Mouse (Mus musculus) intestine, embryonic 15.5 days (tissue): ENCODE measurements around the gene Ticam1. TPM values are rescaled to one million over a fixed set of nuclear protein-coding genes. Genes with fewer than 3 reads are reported as not detected.

Experiments used
- ATAC-seq: fragments of 200-750 bp; cut with Nextera tagmentation; 2 replicates; pipeline ENCODE4 v1.8.0; 2017; ENCODE audit warnings: moderate TSS enrichment, moderate library complexity
- H3K27ac ChIP-seq: fragments of 300-500 bp; sonication (generic); 2 replicates; pipeline ENCODE4 v1.5.1; 2015; ENCODE audit warnings: mild to moderate bottlenecking, inconsistent platforms
- H3K27me3 ChIP-seq: fragments of 300-500 bp; sonication (generic); replicated peaks from 2 replicates; pipeline ENCODE4 v1.6.1; 2015; ENCODE audit warnings: inconsistent platforms
- H3K36me3 ChIP-seq: fragments of 300-500 bp; sonication (generic); 2 replicates; pipeline ENCODE4 v1.6.1; 2015; ENCODE audit warnings: inconsistent platforms
- H3K4me1 ChIP-seq: fragments of 300-500 bp; sonication (generic); replicated peaks from 2 replicates; pipeline ENCODE4 v1.6.1; 2015; ENCODE audit warnings: inconsistent platforms
- H3K4me2 ChIP-seq: fragments of 300-500 bp; sonication (generic); replicated peaks from 2 replicates; pipeline ENCODE4 v1.6.1; 2015; ENCODE audit warnings: mild to moderate bottlenecking, inconsistent platforms
- H3K4me3 ChIP-seq: fragments of 300-500 bp; sonication (generic); replicated peaks from 2 replicates; pipeline ENCODE4 v1.5.1; 2015; ENCODE audit warnings: inconsistent platforms
- H3K9ac ChIP-seq: fragments of 300-500 bp; sonication (generic); 2 replicates; pipeline ENCODE4 v1.6.1; 2015; ENCODE audit warnings: inconsistent platforms
- H3K9me3 ChIP-seq: fragments of 300-500 bp; sonication (generic); 2 replicates; pipeline ENCODE4 v1.6.1; 2016; ENCODE audit warnings: inconsistent platforms
- WGBS: fragments of 180-500 bp; shearing (Covaris S2); methylation state at CpG from one replicate; pipeline ENCODE4 v1.1.7; 2015; 5-methylcytosine and 5-hydroxymethylcytosine counted together
- polyA plus RNA-seq: library from polyadenylated mRNA; unstranded; fragments of >200 nt; fragmentation: Nextera tagmentation; extraction: Ambion mirVana; gene quantifications from 2 replicates; pipeline ENCODE4 v1.2.1, GENCODE M21; 2015

Ticam1 gene
- polyA plus RNA-seq, 1 experiment from 2014 or later: 11.3 TPM

DNA sequence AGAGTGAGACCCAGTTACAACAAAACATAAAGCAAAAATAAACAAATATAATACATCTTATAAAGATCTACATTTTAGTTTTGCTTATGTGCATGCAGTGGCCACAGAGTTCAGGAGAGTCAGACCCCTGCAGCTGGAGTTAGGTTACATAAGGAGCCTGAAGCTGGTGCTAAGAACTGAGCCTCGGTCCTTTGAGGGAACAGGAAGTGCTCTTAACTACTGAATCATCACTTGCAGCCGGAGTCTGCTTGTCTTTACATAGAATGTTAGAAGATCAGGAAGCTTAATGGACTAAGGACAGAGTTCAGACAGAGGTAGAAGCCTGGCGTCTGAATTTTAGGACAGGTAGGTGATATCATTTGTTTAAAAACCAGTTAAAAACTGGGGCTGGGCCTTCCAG is 12.3 kb upstream of the Ticam1 start:
- peak overlapping the region; percentile 95 for H3K27ac ChIP-seq
- H3K4me1 ChIP-seq: peaks cover 37% of the 10 kb centered on the region
- peak overlapping the region; percentile 51 for H3K4me3 ChIP-seq
- ATAC-seq: no peak
- H3K36me3 ChIP-seq: peaks cover 28% of the 10 kb centered on the region
- H3K9me3 ChIP-seq: no peaks in the 10 kb centered on the region
- H3K4me2 ChIP-seq: peak overlapping the region; percentile 79
- no peaks in the 10 kb centered on the region for H3K27me3 ChIP-seq
- H3K9ac ChIP-seq: peak overlapping the region; percentile 62; the same call in 1 of the 2 replicates
- 23% methylated on average over 3 of the region's 3 CpGs for WGBS

GRCm38 (mm10) chr17:56287830-56288229 is 11.2 kb upstream of the Ticam1 start:
- H3K4me3 ChIP-seq: peak overlapping the region; percentile 29
- no peaks in the 10 kb centered on the region for H3K27me3 ChIP-seq
- H3K9me3 ChIP-seq: no peaks in the 10 kb centered on the region
- peak overlapping the region; percentile 79 for H3K4me2 ChIP-seq
- 43% methylated on average over 3 of the region's 3 CpGs for WGBS
- peak overlapping the region; percentile 95 for H3K27ac ChIP-seq
- peaks cover 35% of the 10 kb centered on the region for H3K36me3 ChIP-seq
- peak overlapping the region; percentile 47; the same call in 1 of the 2 replicates for H3K9ac ChIP-seq
- peak; percentile 69 for ATAC-seq
- H3K4me1 ChIP-seq: peaks cover 37% of the 10 kb centered on the region

- H3K36me3 ChIP-seq: peaks cover 43% of the 10 kb centered on the region
- H3K9me3 ChIP-seq: no peaks in the 10 kb centered on the region
- peaks cover 37% of the 10 kb centered on the region for H3K4me1 ChIP-seq
- H3K27me3 ChIP-seq: no peaks in the 10 kb centered on the region
- ATAC-seq: no peak
- H3K9ac ChIP-seq: no peak overlapping the region
- H3K4me2 ChIP-seq: 0 out of 2 replicates have a peak overlapping the region, but pooled peaks have one; percentile 4
- H3K4me3 ChIP-seq: no peak overlapping the region
- WGBS: 96% methylated on average over 11 of the region's 11 CpGs
- H3K27ac ChIP-seq: no peak overlapping the region
These were observed 9.4 kb upstream of the Ticam1 start for GRCm38 (mm10) chr17:56285995-56286394.

- Histone ChIP-seq H3K27me3 (no peaks in the 10 kb centered on the region), H3K36me3 (peaks cover 52% of the 10 kb centered on the region), H3K27ac (no peak overlapping the region), H3K4me2 (no peak overlapping the region), H3K4me1 (peaks cover 26% of the 10 kb centered on the region), H3K4me3 (no peak overlapping the region), H3K9me3 (no peaks in the 10 kb centered on the region), H3K9ac (no peak overlapping the region)
- ATAC-seq: no peak
- WGBS: 92% methylated on average over 8 of the region's 8 CpGs
These were observed 6.7 kb upstream of the Ticam1 start for GRCm38 (mm10) chr17:56283316-56283715.

DNA sequence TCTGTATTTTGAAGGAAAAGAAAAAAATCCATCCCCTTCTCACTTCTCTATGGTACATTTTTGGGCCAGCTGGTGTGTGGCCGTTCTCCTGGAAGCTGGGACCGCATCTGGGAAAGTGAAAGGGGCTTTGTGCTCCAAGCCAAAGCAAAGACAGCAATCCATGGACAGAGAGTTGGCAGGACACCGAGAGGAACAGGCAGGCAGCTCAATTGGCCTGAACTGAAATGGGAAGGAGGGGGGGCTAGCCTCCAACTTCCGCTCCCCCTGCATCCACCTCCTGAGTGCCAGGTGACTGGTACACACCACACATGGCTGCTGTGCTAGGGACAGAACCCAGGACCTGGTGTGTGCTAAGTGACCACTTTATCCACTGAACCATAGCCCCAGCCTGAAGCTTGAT is 6.2 kb upstream of the Ticam1 start:
- H3K4me1 ChIP-seq: peaks cover 26% of the 10 kb centered on the region
- no peak for ATAC-seq
- H3K4me3 ChIP-seq: no peak overlapping the region
- H3K4me2 ChIP-seq: no peak overlapping the region
- H3K36me3 ChIP-seq: peaks cover 52% of the 10 kb centered on the region
- H3K27ac ChIP-seq: no peak overlapping the region
- H3K27me3 ChIP-seq: no peaks in the 10 kb centered on the region
- no peak overlapping the region for H3K9ac ChIP-seq
- WGBS: 81% methylated on average over 4 of the region's 4 CpGs
- H3K9me3 ChIP-seq: no peaks in the 10 kb centered on the region

DNA sequence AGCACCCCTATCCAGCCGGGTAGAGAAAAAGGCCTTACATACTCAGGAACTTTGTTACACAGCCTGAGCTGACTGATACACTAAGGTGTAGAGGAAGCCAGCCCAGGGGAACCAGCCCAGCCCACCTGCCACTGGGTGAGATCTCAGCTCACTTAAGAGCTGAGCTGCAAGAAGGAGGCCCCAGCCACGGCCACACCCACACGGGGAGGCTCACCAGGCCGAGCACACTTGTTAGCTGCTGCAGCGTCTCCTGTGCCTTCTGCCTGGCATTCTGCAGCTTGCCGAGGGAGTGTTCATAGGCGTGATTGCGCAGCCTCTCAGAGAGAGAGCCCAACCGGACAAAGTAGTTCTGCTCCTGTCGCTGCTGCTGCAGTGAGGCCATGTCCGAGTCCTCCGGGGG is 4.6 kb upstream of the Ticam1 start:
- Histone ChIP-seq H3K4me3 (no peak overlapping the region), H3K27me3 (no peaks in the 10 kb centered on the region), H3K4me2 (0 out of 2 replicates have a peak overlapping the region, but pooled peaks have one; percentile 1), H3K27ac (no peak overlapping the region; the same call in 1 of the 2 replicates), H3K4me1 (peaks cover 23% of the 10 kb centered on the region), H3K36me3 (peaks cover 44% of the 10 kb centered on the region), H3K9ac (no peak overlapping the region), H3K9me3 (no peaks in the 10 kb centered on the region)
- WGBS: 77% methylated on average over 12 of the region's 12 CpGs
- ATAC-seq: no peak

DNA sequence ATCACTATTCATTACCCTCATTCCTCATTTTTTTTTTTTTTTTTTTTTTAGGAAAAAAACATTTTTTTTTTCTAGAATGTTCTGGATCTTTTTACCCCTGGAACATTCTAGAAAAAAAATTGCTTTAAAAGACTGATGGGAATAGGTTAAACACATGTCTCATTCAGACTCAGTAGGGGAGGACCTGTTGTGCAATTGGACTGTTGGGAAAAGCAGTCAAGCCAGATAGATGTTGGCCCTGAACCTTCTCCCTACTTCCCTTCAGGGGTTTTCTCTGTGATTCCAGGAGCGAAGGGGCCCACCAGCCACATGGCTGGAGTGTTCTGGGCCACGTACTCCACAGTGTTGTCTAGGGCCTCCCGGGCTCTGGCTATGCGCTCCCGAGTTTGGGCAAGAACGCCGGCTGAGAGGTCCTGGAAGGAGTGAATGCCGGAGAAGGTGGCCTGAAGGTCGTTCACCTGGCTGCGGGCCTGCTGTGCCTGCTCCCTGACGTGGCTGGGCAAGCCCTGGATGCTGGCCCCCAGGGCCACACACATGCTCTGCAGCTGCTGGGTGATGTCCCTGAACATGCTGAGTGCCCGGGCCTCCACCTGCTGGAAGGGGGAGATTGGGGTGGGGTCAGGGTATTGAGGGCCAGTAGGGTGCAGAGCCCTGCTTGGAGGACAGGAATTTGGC is 3.0 kb upstream of the Ticam1 start:
- no peak overlapping the region for H3K4me3 ChIP-seq
- H3K4me2 ChIP-seq: no peak overlapping the region
- H3K4me1 ChIP-seq: peaks cover 23% of the 10 kb centered on the region
- no peak for ATAC-seq
- H3K9me3 ChIP-seq: no peaks in the 10 kb centered on the region
- 84% methylated on average over 12 of the region's 12 CpGs for WGBS
- peaks cover 30% of the 10 kb centered on the region for H3K36me3 ChIP-seq
- H3K9ac ChIP-seq: no peak overlapping the region
- no peaks in the 10 kb centered on the region for H3K27me3 ChIP-seq
- H3K27ac ChIP-seq: peak overlapping the region; percentile 61; the same call in 1 of the 2 replicates

DNA sequence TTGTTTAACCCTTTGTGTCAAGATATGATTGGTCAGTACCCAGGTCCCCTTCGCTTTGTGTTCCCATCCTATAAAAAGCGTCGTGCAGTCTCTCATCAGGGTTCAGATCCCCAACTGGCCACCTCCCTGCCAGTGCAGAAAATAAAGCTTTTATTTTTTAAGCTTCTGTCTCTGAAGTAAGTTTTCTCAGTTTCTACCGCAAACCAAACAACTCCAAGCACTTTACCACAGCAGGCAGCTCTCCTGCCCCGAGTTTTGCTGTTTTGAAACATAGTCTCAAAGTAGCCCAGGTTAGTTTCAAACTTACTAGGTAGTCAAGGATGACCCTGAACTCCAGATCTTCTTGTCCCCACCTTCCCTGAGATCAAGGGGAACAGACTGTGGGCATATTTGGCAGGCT is 1.8 kb upstream of the Ticam1 start:
- H3K4me3 ChIP-seq: no peak overlapping the region
- H3K36me3 ChIP-seq: peaks cover 22% of the 10 kb centered on the region
- 76% methylated on average over 5 of the region's 5 CpGs for WGBS
- H3K4me2 ChIP-seq: 0 out of 2 replicates have a peak overlapping the region, but pooled peaks have one; percentile 9
- no peaks in the 10 kb centered on the region for H3K27me3 ChIP-seq
- no peak for ATAC-seq
- peak overlapping the region; percentile 95 for H3K27ac ChIP-seq
- no peaks in the 10 kb centered on the region for H3K9me3 ChIP-seq
- H3K4me1 ChIP-seq: peaks cover 29% of the 10 kb centered on the region
- no peak overlapping the region for H3K9ac ChIP-seq

- peaks cover 15% of the 10 kb centered on the region for H3K36me3 ChIP-seq
- no peaks in the 10 kb centered on the region for H3K9me3 ChIP-seq
- H3K4me3 ChIP-seq: peak overlapping the region; percentile 16; the same call in 1 of the 2 replicates
- ATAC-seq: no peak
- H3K9ac ChIP-seq: peak overlapping the region; percentile 11; the same call in 1 of the 2 replicates
- 26% methylated on average over 2 of the region's 2 CpGs for WGBS
- no peaks in the 10 kb centered on the region for H3K27me3 ChIP-seq
- peak overlapping the region; percentile 95 for H3K27ac ChIP-seq
- H3K4me1 ChIP-seq: peaks cover 32% of the 10 kb centered on the region
- peak overlapping the region; percentile 71 for H3K4me2 ChIP-seq
These were observed 944 bp upstream of the Ticam1 start for GRCm38 (mm10) chr17:56277567-56277893.

DNA sequence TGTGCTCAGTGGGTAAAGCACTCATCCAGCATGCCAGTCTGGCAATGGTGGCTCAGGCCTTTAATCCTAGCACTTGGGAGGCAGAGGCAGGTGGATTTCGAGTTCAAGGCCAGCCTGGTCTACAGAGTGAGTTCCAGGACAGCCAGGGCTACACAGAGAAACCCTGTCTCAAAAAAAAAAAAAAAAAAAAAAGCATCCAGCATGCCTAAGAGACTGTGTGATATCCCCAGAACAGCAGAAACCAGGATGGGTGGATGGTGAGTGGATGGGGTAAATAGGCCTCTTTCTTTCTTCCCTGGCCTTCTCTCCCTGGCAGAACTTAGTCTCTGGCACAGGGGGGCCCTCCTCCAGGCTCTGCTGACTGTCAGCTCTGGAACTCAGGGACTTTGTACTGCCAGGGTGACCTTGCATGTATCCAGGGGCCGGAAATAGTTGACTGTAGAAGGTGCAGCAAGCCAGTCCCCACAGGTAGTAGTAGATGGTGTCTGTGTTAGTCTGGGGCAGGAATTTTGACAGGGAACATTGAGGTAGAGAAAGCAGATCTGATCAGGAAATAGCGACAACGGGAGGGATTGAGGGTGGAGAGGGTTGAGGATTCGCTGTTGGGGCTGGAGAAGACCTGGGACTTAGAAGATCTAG is 625 bp downstream of the Ticam1 start:
- Histone ChIP-seq H3K9ac (peak overlapping the region; percentile 78), H3K27me3 (no peaks in the 10 kb centered on the region), H3K9me3 (no peaks in the 10 kb centered on the region), H3K4me3 (peak overlapping the region; percentile 66), H3K27ac (peak overlapping the region; percentile 95), H3K36me3 (peaks cover 19% of the 10 kb centered on the region), H3K4me1 (peaks cover 28% of the 10 kb centered on the region), H3K4me2 (peak overlapping the region; percentile 71)
- ATAC-seq: peak; percentile 60
- WGBS: 16% methylated on average over 5 of the region's 5 CpGs

DNA sequence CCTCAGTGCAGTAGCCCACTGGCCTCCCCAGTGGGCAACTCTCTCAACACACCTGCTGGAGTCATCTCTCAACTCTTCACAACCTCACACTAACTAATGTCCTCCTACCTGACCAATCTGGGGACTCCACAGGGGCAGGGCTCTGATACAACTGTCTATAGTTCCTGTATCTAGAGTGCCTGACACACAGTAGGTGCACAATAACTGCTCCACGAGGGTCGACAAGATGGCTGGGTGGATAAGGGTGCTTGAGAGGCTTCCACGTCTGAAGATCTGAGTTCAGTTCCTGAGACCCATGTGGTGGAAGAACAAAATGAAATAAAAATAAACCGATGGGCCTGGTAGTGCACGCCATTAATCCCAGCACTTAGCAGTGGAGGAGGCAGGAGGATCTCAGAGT is 2.6 kb downstream of the Ticam1 start:
- no peak overlapping the region for H3K27ac ChIP-seq
- WGBS: 89% methylated on average over 5 of the region's 5 CpGs
- H3K4me2 ChIP-seq: no peak overlapping the region
- peaks cover 17% of the 10 kb centered on the region for H3K36me3 ChIP-seq
- no peak for ATAC-seq
- peaks cover 26% of the 10 kb centered on the region for H3K4me1 ChIP-seq
- no peaks in the 10 kb centered on the region for H3K27me3 ChIP-seq
- 0 out of 2 replicates have a peak overlapping the region, but pooled peaks have one; percentile 16 for H3K9ac ChIP-seq
- H3K4me3 ChIP-seq: no peak overlapping the region
- no peaks in the 10 kb centered on the region for H3K9me3 ChIP-seq

- Histone ChIP-seq H3K4me3 (no peak overlapping the region), H3K27me3 (no peaks in the 10 kb centered on the region), H3K9ac (0 out of 2 replicates have a peak overlapping the region, but pooled peaks have one; percentile 1), H3K4me2 (peak overlapping the region; percentile 15; the same call in 1 of the 2 replicates), H3K27ac (no peak overlapping the region), H3K4me1 (peaks cover 26% of the 10 kb centered on the region), H3K36me3 (peaks cover 17% of the 10 kb centered on the region), H3K9me3 (no peaks in the 10 kb centered on the region)
- no peak for ATAC-seq
- 86% methylated on average over 7 of the region's 7 CpGs for WGBS
These were observed 3.1 kb downstream of the Ticam1 start for GRCm38 (mm10) chr17:56273482-56273881.
